Mouse (Mus musculus): ENCODE measurements around the gene Mocs1. TPM values are rescaled to one million over a fixed set of nuclear protein-coding genes. Genes with fewer than 3 reads are reported as not detected.

Gene Mocs1
- 5.6 TPM for polyA plus RNA-seq (2015; fragmentation: Illumina TruSeq; extraction: RNeasy Lipid Tissue Mini Kit (QIAGEN cat#74804); ENCODE audit: insufficient read depth, low replicate concordance)

GRCm38 (mm10) chr17:49428239-49428688 is at the start of gene Mocs1:
Gene Mocs1 (plus strand): TSS chr17:49428362.

Other genes starting within 250 kb of the Mocs1 start
- 4.7 TPM for gene Daam2, start 136.0 kb downstream of the Mocs1 start, polyA plus RNA-seq (2015; fragmentation: Illumina TruSeq; extraction: RNeasy Lipid Tissue Mini Kit (QIAGEN cat#74804); ENCODE audit: insufficient read depth, low replicate concordance)
- 0.30 TPM for gene Kif6, start 186.8 kb downstream of the Mocs1 start, polyA plus RNA-seq (2015; fragmentation: Illumina TruSeq; extraction: RNeasy Lipid Tissue Mini Kit (QIAGEN cat#74804); ENCODE audit: insufficient read depth, low replicate concordance)